Mouse (Mus musculus): ENCODE data around the gene Rims1. TPM values are rescaled to one million over a fixed set of nuclear protein-coding genes. Genes with fewer than 3 reads are reported as not detected.

Rims1 gene
- polyA plus RNA-seq, 1 experiment, result 7.6 TPM

DNA sequence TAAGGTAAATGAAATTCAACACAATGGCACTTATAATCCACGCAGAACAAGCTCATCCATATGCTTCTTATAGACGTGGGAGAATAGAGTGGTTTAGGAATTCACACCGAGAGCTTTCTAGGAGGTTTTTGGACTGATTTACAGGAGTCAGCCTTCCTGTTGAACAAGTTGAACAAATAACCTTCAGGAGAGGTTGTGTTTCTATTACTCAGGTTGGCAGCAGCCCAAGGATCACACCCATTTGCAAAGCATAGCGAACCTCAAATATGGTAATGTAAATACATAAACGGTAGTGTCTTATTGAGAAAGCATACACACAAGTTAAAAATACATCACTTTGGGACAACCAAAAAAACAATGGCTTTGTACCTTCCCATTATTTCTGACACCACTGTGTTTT is 5.5 kb downstream of the Rims1 start:
- Histone ChIP-seq H3K36me3 (ENCODE audit: control insufficient read depth, insufficient read depth, low read length, poor library complexity, severe bottlenecking) (no peaks in the 10 kb centered on the region), H3K4me1 (ENCODE audit: control insufficient read depth, insufficient read depth, low read length) (no peaks in the 10 kb centered on the region), H3K9ac (ENCODE audit: low read depth, poor library complexity, severe bottlenecking) (no peak overlapping the region), H3K4me3 (ENCODE audit: low read depth, low read length) (no peak overlapping the region), H3K27ac (ENCODE audit: insufficient read depth, low read length) (no peak overlapping the region), H3K27me3 (ENCODE audit: control insufficient read depth, insufficient read depth, low read length, poor library complexity, severe bottlenecking) (peaks cover 2% of the 10 kb centered on the region; the same call in 1 of the 2 replicates), H3K9me3 (replicated peaks; ENCODE audit: control insufficient read depth, insufficient read depth, low read length, poor library complexity, severe bottlenecking) (no peaks in the 10 kb centered on the region)
- no peak for TF ChIP-seq CTCF (IDR thresholded peaks at IDR 0.05; ENCODE audit: low read depth, low read length)
- no peak for TF ChIP-seq POLR2A (IDR thresholded peaks at IDR 0.05; ENCODE audit: insufficient read depth, low read length)
- no peak for TF ChIP-seq EP300 (IDR thresholded peaks at IDR 0.05; ENCODE audit: insufficient read depth, low read depth, low read length)

DNA sequence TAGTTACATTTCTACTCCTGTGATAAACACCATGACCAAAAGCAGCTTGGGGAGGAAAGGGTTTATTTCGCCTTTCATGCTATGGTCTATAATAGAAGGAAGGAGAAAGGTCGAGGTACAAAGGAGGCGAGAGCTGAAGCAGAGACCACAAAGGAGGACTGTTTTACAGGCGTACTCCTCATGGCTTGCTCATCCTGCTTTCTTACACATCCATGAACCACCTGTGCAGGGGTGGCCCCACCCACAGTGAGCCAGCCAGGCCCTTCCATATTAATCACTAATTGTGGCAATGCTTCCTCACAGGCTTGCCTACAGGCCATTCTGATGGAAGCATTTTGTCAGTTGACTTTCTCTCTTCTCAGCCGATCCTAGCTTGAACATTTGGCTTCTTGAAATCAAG is 8.7 kb downstream of the Rims1 start:
- no peaks in the 10 kb centered on the region for H3K9me3 ChIP-seq (replicated peaks; ENCODE audit: control insufficient read depth, insufficient read depth, low read length, poor library complexity, severe bottlenecking)
- no peaks in the 10 kb centered on the region for H3K4me1 ChIP-seq (ENCODE audit: control insufficient read depth, insufficient read depth, low read length)
- H3K9ac ChIP-seq (ENCODE audit: low read depth, poor library complexity, severe bottlenecking), result no peak overlapping the region
- H3K36me3 ChIP-seq (ENCODE audit: control insufficient read depth, insufficient read depth, low read length, poor library complexity, severe bottlenecking), result no peaks in the 10 kb centered on the region
- no peaks in the 10 kb centered on the region for H3K27me3 ChIP-seq (ENCODE audit: control insufficient read depth, insufficient read depth, low read length, poor library complexity, severe bottlenecking)
- no peak overlapping the region for H3K4me3 ChIP-seq (ENCODE audit: low read depth, low read length)
- no peak overlapping the region for H3K27ac ChIP-seq (ENCODE audit: insufficient read depth, low read length)
- no peak for TF ChIP-seq CTCF (IDR thresholded peaks at IDR 0.05; ENCODE audit: low read depth, low read length)
- no peak for TF ChIP-seq EP300 (IDR thresholded peaks at IDR 0.05; ENCODE audit: insufficient read depth, low read depth, low read length)
- no peak for TF ChIP-seq POLR2A (IDR thresholded peaks at IDR 0.05; ENCODE audit: insufficient read depth, low read length)

DNA sequence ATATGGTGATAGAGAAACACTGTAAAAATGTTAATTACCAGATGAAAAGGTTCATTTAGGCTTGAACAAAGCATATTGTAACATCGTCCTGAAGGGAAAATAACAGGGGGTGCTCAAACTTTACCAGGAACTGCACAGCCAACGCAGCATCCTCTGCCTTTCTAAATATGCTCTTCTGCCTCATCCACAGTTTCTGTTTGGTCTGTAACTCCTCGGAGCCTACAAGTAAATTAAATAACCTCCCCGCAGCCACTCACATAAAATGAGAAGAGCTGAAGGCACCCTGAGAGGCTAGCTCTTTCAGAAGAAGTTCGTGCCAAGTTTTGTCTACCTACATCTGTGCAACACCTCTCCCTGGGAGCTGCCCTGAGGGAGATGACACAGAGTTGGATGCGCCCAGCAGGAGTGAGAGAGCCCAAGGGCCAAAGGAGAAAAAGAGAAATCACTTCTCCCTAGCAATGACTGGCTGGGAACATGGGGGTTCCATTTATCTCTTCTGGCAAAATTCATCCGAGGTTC is 16.3 kb downstream of the Rims1 start:
- no peaks in the 10 kb centered on the region for H3K27me3 ChIP-seq (ENCODE audit: control insufficient read depth, insufficient read depth, low read length, poor library complexity, severe bottlenecking)
- no peak overlapping the region for H3K9ac ChIP-seq (ENCODE audit: low read depth, poor library complexity, severe bottlenecking)
- TF ChIP-seq EP300 (IDR thresholded peaks at IDR 0.05; ENCODE audit: insufficient read depth, low read depth, low read length) (no peak), POLR2A (IDR thresholded peaks at IDR 0.05; ENCODE audit: insufficient read depth, low read length) (no peak), CTCF (IDR thresholded peaks at IDR 0.05; ENCODE audit: low read depth, low read length) (no peak)
- H3K4me1 ChIP-seq (ENCODE audit: control insufficient read depth, insufficient read depth, low read length), result no peaks in the 10 kb centered on the region
- no peaks in the 10 kb centered on the region for H3K36me3 ChIP-seq (ENCODE audit: control insufficient read depth, insufficient read depth, low read length, poor library complexity, severe bottlenecking)
- no peak overlapping the region for H3K4me3 ChIP-seq (ENCODE audit: low read depth, low read length)
- no peaks in the 10 kb centered on the region for H3K9me3 ChIP-seq (replicated peaks; ENCODE audit: control insufficient read depth, insufficient read depth, low read length, poor library complexity, severe bottlenecking)
- H3K27ac ChIP-seq (ENCODE audit: insufficient read depth, low read length), result no peak overlapping the region

DNA sequence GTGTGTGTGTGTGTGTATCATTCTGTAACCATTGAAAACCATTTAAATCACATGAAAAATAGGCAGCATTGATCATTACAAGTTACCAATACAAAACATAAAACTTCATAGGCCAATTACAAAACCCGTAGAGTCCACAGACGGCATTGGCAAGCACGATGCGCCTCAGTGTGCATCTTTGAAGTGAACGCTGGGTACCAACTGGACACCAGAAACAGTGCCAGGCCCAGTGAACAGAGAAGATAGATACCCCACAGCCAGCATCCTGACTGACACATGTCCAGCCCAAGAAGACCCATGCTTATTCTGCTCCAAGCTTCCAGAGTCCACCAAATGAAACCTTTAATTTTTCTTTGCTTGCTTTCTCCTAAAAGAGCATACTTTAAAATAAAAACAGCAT is 18.2 kb downstream of the Rims1 start:
- no peaks in the 10 kb centered on the region for H3K27me3 ChIP-seq (ENCODE audit: control insufficient read depth, insufficient read depth, low read length, poor library complexity, severe bottlenecking)
- H3K36me3 ChIP-seq (ENCODE audit: control insufficient read depth, insufficient read depth, low read length, poor library complexity, severe bottlenecking), result no peaks in the 10 kb centered on the region
- no peak overlapping the region for H3K4me3 ChIP-seq (ENCODE audit: low read depth, low read length)
- H3K9ac ChIP-seq (ENCODE audit: low read depth, poor library complexity, severe bottlenecking), result no peak overlapping the region
- no peak for TF ChIP-seq CTCF (IDR thresholded peaks at IDR 0.05; ENCODE audit: low read depth, low read length)
- TF ChIP-seq POLR2A (IDR thresholded peaks at IDR 0.05; ENCODE audit: insufficient read depth, low read length), result no peak
- no peak for TF ChIP-seq EP300 (IDR thresholded peaks at IDR 0.05; ENCODE audit: insufficient read depth, low read depth, low read length)
- H3K9me3 ChIP-seq (replicated peaks; ENCODE audit: control insufficient read depth, insufficient read depth, low read length, poor library complexity, severe bottlenecking), result no peaks in the 10 kb centered on the region
- H3K4me1 ChIP-seq (ENCODE audit: control insufficient read depth, insufficient read depth, low read length), result no peaks in the 10 kb centered on the region
- H3K27ac ChIP-seq (ENCODE audit: insufficient read depth, low read length), result no peak overlapping the region

DNA sequence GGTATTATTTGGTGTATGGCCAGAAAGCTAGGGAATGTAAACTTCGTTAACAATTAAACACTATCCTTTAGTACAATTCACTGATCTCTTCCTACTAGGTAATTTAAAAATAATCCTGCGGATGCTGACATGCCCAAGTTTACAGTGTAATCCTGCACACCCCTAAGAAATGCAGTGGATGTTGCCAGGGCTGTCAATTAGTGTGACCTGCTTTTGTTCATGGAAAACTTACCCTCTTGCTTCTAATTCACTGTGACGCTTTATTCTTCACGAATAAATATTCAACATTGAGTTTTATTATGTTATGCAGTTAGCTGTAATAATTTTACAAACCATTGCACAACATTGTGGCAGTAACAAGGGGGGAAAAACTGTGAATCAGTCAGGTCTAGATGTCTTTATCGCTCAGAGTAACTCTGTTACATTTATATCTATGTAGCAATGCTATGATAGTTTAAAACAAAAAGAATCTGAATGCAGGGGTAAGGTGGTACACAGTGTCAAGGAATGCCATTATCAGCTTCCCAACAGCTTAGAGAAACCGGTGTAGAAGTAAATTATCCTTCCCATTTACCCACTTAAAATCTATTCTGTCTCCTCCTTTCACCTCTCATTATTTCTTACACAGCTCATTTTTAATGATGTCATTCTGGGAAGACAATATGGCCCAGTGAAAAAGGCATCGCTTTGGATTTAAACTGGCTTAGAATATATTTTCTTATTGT is 35.1 kb downstream of the Rims1 start:
- H3K4me3 ChIP-seq (ENCODE audit: low read depth, low read length), result no peak overlapping the region
- no peaks in the 10 kb centered on the region for H3K27me3 ChIP-seq (ENCODE audit: control insufficient read depth, insufficient read depth, low read length, poor library complexity, severe bottlenecking)
- TF ChIP-seq EP300 (IDR thresholded peaks at IDR 0.05; ENCODE audit: insufficient read depth, low read depth, low read length) (no peak), POLR2A (IDR thresholded peaks at IDR 0.05; ENCODE audit: insufficient read depth, low read length) (no peak), CTCF (IDR thresholded peaks at IDR 0.05; ENCODE audit: low read depth, low read length) (no peak)
- no peak overlapping the region for H3K27ac ChIP-seq (ENCODE audit: insufficient read depth, low read length)
- no peaks in the 10 kb centered on the region for H3K4me1 ChIP-seq (ENCODE audit: control insufficient read depth, insufficient read depth, low read length)
- H3K9ac ChIP-seq (ENCODE audit: low read depth, poor library complexity, severe bottlenecking), result no peak overlapping the region
- H3K9me3 ChIP-seq (replicated peaks; ENCODE audit: control insufficient read depth, insufficient read depth, low read length, poor library complexity, severe bottlenecking), result no peaks in the 10 kb centered on the region
- no peaks in the 10 kb centered on the region for H3K36me3 ChIP-seq (ENCODE audit: control insufficient read depth, insufficient read depth, low read length, poor library complexity, severe bottlenecking)

DNA sequence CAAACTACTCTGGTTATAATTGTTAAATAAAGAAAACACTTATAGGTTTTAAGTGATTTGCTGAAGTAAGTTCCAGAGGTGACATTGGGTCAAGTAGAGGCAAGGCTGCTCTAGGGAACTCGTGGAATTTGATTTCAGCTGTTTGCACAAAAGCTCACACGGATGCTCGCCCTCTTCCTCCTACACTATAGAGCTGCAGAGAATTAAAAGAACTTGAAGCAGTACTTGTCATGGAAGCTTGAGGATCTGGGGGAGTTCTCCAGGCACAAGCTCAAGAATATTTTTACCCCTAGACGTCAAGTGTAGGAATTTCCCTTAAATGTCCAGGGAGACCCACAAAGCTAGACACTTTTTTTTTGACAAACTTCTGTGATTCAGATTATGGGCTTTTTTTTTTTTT is 42.4 kb downstream of the Rims1 start:
- Histone ChIP-seq H3K9me3 (replicated peaks; ENCODE audit: control insufficient read depth, insufficient read depth, low read length, poor library complexity, severe bottlenecking) (no peaks in the 10 kb centered on the region), H3K9ac (ENCODE audit: low read depth, poor library complexity, severe bottlenecking) (no peak overlapping the region), H3K36me3 (ENCODE audit: control insufficient read depth, insufficient read depth, low read length, poor library complexity, severe bottlenecking) (no peaks in the 10 kb centered on the region), H3K4me1 (ENCODE audit: control insufficient read depth, insufficient read depth, low read length) (no peaks in the 10 kb centered on the region), H3K4me3 (ENCODE audit: low read depth, low read length) (no peak overlapping the region), H3K27ac (ENCODE audit: insufficient read depth, low read length) (no peak overlapping the region), H3K27me3 (ENCODE audit: control insufficient read depth, insufficient read depth, low read length, poor library complexity, severe bottlenecking) (no peaks in the 10 kb centered on the region)
- TF ChIP-seq EP300 (IDR thresholded peaks at IDR 0.05; ENCODE audit: insufficient read depth, low read depth, low read length), result no peak
- TF ChIP-seq POLR2A (IDR thresholded peaks at IDR 0.05; ENCODE audit: insufficient read depth, low read length), result no peak
- no peak for TF ChIP-seq CTCF (IDR thresholded peaks at IDR 0.05; ENCODE audit: low read depth, low read length)
